Mouse (Mus musculus): Measurements from ENCODE around the gene Rbm47.

DNA sequence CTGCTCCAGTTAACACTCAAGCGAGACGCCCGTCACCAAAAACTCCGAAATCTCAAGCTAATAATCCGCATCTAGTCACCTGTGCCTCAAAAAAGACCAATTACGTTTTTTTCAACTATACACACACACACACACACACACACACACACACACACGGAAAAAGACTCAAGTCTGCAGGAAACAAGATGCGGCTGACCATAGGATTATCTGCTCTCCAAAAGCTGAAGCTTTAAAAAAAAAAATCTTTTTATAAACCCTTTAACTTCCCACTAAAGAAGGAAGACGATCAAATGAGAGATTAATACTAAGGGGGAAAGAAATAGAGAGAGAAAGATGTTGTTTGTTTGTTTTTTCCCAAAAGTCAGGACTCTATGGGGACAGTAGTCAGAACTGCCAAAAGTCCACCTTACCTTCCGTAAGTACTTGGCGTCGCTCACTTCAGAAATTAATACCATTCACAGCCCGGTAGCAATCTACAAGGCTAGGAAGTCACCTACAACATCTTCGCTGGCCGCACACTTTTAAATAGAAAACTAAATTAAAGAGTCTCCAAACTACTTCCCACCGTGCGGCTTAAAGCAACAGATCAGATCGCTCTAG lies 22.7 kb downstream of the Rbm47 start:
- no peak for TF ChIP-seq POLR2A (IDR thresholded peaks at IDR 0.05; ENCODE audit: low read depth, low read length)
- TF ChIP-seq CTCF (conservative IDR thresholded peaks at IDR 0.05; ENCODE audit: insufficient read depth, insufficient read length, low read depth, low read length) = no peak

Data from kidney, adult 2 months (tissue).